Mouse (Mus musculus) adrenal gland, postnatal 4 days (tissue): ENCODE results near the gene Shtn1. TPM values are rescaled to one million over a fixed set of nuclear protein-coding genes. Genes with fewer than 3 reads are reported as not detected.

Experiments used
- DNase-seq, 2 experiments: peaks; one replicate each; pipeline ENCODE4 v3.0.0; 2021 to 2022; ENCODE audit warnings: low spot score in 2 of 2, mixed read lengths in 2 of 2
- total RNA-seq, 2 experiments: library from RNA; stranded (reverse); gene quantifications; 2 replicates each; pipeline ENCODE4 v1.2.3; 2021

The Shtn1 gene
- total RNA-seq, 2 experiments from 2014 or later: 8.4 to 11.0 TPM

- DNase-seq: no peak
These were observed 100.6 kb downstream of the Shtn1 start for GRCm38 (mm10) chr19:58975216-58975863.

DNA sequence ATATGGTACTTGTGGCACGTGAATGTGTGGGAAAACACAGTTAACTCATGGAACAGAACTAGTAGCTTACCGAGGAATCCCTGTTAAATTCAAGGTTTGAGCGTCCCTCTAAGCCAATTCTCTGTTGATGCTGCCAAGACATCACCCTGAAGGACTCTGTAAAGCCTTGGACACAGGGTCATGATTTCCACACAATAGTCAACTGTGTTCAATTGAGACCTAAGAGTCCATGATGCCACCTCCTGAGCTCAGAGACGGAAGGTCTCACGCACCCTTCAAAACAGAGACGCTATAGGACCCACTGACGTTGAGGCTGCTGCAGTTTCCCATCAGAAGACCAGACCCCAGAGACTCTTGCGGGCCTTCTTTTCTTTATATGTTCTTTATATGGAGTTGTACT lies 101.8 kb downstream of the Shtn1 start:
- DNase-seq: no peak

GRCm38 (mm10) chr19:58970826-58971225 lies 105.1 kb downstream of the Shtn1 start:
- no peak for DNase-seq

- no peak for DNase-seq
These were observed 107.0 kb downstream of the Shtn1 start for GRCm38 (mm10) chr19:58968731-58969506.

- DNase-seq: no peak
These were observed 112.9 kb downstream of the Shtn1 start for GRCm38 (mm10) chr19:58963011-58963410.

GRCm38 (mm10) chr19:58954779-58955178 lies 121.1 kb downstream of the Shtn1 start:
- DNase-seq: no peak

- DNase-seq: no peak
These were observed 123.7 kb downstream of the Shtn1 start for GRCm38 (mm10) chr19:58952236-58952635.

DNA sequence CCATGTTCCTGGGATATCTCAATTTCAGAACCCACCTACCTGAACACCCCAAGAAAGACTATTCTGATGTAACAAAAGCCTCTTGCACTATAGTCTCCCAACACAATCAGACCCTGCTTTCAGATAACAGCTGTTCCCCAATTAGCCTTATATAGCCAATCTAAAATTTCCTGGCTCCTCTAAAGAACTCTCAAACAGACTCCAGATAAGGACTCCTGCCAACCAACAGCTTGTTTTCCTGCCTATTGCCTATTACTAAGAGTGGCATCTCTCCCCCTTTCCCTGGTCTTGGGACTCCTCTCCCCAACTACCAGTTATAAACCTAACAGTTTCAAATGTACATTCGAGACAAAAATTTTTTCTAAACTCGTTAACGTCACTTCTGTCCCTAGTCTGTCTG lies 124.4 kb downstream of the Shtn1 start:
- no peak for DNase-seq

DNA sequence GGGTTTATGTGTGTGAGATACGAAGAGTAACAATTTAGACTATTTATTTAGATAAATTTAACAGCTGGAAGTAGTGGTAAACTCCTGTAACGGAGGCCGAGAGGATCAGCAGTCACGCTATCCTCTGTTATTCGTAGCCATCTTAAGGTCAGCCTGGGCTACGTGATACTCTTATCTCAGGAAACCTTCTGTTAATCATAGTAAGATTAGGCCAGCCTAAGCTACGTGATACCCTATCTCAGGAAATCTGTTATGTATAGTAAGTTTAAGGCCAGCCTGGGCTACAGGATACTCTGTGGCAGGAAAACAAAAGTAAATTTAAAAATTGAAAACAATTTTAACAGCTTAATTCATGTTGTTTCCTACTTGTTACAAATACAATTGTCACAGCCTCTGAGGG lies 129.9 kb downstream of the Shtn1 start:
- no peak for DNase-seq

DNA sequence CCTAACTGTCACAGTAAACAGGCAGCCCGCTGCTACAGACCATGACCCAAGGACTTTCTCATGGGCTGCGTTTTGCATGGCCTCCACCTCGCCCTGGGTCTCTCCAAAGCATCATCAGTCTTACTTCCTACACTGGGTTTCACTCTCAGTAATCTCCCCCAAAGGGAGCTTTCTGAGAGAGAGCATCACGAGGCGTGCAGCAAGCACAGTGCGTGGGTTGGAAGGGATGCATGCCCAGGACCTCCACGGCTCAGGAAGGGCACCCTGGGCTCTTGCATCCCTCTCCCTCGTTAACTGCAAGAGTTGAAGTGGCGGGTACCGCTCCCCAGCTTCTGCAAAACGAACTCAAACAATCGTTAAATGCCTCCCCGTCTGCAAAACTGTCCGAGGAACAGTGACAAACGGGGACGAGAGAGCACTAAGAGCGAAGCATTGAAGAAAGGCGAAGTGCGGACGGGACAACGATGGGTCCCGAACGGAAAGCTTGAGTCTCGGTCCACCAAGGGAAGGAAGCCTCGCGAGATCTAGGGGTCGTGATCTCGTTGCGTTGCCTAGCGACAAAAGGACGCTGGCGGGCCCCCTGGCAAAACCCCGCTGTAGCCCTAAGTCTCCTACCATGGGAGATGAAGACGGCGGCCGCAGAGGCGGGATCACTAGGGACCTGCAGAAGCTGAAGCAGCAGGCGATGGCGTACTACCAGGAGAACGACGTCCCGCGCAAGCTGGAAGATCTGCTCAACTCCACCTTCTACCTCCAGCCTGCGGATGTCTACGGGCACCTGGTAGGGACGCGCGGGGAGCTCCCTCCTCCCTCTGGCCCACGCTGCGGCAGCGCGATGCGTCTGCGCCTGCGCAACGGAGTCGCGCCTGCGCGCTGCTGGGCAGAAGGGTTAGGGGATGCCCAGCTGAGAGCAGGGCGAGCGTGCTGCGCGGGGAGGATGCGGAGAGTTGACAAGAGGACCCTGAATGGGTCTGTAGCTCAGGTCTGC lies 132.8 kb downstream of the Shtn1 start, which contains the start of the genes Eno4 and Hspa12a:
TSS of gene Eno4 (plus strand) at position 585 of the 988 bp plus-strand sequence.
TSS of gene Hspa12a (minus strand) at position 814 of the 988 bp plus-strand sequence.
- peak; percentile 82 to 85 for DNase-seq

- no peak for DNase-seq
These were observed 142.8 kb downstream of the Shtn1 start for GRCm38 (mm10) chr19:58933062-58933461.

DNA sequence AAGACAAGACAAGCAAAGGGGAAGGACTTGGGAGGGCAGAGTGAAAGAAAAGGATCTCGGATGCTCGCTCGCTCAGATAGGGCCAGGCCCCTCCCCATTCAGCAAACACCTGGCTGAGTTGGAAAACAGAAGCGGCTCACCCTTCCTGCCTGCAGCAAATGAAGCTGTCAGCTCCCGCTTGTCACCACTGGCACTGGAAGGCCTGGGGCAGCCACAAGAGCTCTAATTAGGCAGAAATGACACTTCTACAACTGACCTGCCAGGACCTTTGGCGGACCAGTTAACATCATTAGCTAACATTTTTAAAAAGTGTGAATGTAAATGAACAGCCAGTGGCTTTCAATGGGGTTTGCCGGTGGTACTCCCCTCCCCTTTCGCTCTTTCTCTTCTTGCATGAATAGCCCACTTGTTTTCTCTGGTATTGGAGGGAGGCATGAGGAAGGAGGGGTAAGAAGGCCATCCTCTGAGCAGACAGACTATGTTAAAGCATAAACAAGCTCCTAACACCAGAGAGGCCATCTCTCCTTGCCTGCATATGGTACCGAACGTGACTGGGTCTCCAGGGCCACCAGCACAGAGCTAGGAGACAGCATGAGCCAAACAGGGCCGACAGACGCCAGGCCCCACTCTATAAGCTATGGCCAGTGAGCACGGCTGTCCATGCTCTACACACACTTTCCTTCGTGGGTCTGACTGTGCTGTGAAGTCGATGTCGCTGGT lies 144.7 kb downstream of the Shtn1 start:
- DNase-seq: no peak

Other genes with a start within 250 kb of the Shtn1 start
- gene Eno4, start 132.7 kb downstream of the Shtn1 start, total RNA-seq: under 1 TPM; 0.31 to 0.45 TPM
- 10 to 100 TPM; 76.5 to 78.5 TPM for gene Hspa12a, start 132.4 kb downstream of the Shtn1 start, total RNA-seq
- not detected for gene Vax1, start 94.0 kb upstream of the Shtn1 start, total RNA-seq
- not detected for gene Kcnk18, start 143.1 kb upstream of the Shtn1 start, total RNA-seq
- 10 to 100 TPM; 31.0 to 39.5 TPM for gene Slc18a2, start 184.8 kb upstream of the Shtn1 start, total RNA-seq
- 1,000 to 10,000 TPM; 1,093 to 1,114 TPM for gene Rps12-ps3, start 246.2 kb upstream of the Shtn1 start, total RNA-seq